Mouse (Mus musculus): ENCODE data around the gene Krt90. TPM values are rescaled to one million over a fixed set of nuclear protein-coding genes. Genes with fewer than 3 reads are reported as not detected.

Krt90 gene
- polyA plus RNA-seq, 1 experiment from 2014 or later = 0.12 TPM

DNA sequence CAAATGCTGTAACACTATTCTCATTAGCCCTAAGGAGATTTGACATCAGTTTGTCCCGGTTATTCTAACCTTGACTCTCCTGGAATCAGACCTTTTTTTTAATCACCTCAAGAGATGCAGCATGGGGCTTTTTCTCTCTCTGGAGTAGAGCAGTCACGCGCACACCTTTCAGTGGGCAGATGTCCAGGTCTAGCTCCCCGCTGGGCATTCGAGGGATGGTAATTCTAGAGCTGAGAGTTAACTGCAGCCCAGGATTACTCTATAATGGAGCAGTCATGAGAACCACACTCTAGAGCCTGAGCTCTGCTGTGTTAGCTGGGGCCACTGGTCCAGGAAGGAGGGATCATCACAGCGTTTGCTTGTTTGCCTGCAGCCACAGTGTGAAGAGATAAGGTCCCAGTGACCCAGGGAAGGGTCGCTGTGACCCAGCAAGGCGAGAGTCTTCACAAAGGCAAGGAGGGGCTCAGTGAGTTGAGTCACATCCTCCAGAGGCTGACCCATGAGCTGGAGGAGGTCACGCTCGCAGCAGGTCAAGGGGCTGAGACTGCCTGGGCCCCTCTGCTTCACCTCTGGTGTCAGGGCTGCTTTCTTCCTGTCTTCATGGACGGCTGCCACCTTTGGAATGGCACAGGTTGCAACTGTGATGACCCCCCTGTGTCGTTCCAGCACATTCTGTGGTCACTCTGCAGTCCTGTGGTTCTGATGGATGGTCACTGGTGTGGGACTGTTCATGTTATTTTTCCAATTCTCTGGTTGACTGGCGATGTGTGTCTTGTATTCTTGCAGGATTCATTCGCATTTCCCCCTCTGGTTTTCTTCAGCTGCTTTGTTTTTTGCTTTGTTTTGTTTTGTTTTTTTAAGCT, 55.6 kb downstream of the Krt90 start:
- Histone ChIP-seq H3K9ac (replicated peaks) (no peak overlapping the region), H3K4me2 (no peak overlapping the region), H3K4me1 (no peaks in the 10 kb centered on the region), H3K27me3 (replicated peaks) (no peaks in the 10 kb centered on the region), H3K4me3 (replicated peaks) (no peak overlapping the region), H3K9me3 (replicated peaks) (no peaks in the 10 kb centered on the region), H3K27ac (replicated peaks) (no peak overlapping the region), H3K36me3 (no peaks in the 10 kb centered on the region)
- whole genome bisulfite sequencing = 73% methylated on average over 14 of the region's 14 CpGs
- no peak for ATAC-seq (ENCODE audit: low FRiP score)

Small RNA genes lying within 50 kb of the gene (microRNA-seq; reads per million reads assigned to microRNA genes)
- gene Gm44393 = not detected
- not detected for gene Gm44460

Other genes with a start within 250 kb of the Krt90 start
- gene Krt80, start 192.8 kb downstream of the Krt90 start, polyA plus RNA-seq (2015; fragmentation: Nextera tagmentation; extraction: Ambion mirVana) = 0.12 and 0.41 TPM in 2 replicates
- gene Krt7, start 151.9 kb downstream of the Krt90 start, polyA plus RNA-seq (2015; fragmentation: Nextera tagmentation; extraction: Ambion mirVana) = 1.0 and 12.2 TPM in 2 replicates
- 0.51 and 0.78 TPM in 2 replicates for gene Krt87, start 124.1 kb downstream of the Krt90 start, polyA plus RNA-seq (2015; fragmentation: Nextera tagmentation; extraction: Ambion mirVana)
- gene Krt88, start 115.2 kb downstream of the Krt90 start, polyA plus RNA-seq (2015; fragmentation: Nextera tagmentation; extraction: Ambion mirVana) = not detected in 2 replicates
- gene Krt81, start 99.2 kb downstream of the Krt90 start, polyA plus RNA-seq (2015; fragmentation: Nextera tagmentation; extraction: Ambion mirVana) = not detected in 2 replicates
- gene Krt86, start 89.5 kb downstream of the Krt90 start, polyA plus RNA-seq (2015; fragmentation: Nextera tagmentation; extraction: Ambion mirVana) = 0.11 TPM in 1 of 2 replicates, not detected in the other
- not detected in 2 replicates for gene Krt83, start 71.4 kb downstream of the Krt90 start, polyA plus RNA-seq (2015; fragmentation: Nextera tagmentation; extraction: Ambion mirVana)
- 0.19 and 0.42 TPM in 2 replicates for gene Gm49425, start 45.7 kb downstream of the Krt90 start, polyA plus RNA-seq (2015; fragmentation: Nextera tagmentation; extraction: Ambion mirVana)
- 0.28 TPM in 1 of 2 replicates, not detected in the other for gene Krt84, start 30.1 kb downstream of the Krt90 start, polyA plus RNA-seq (2015; fragmentation: Nextera tagmentation; extraction: Ambion mirVana)
- gene Krt82, start 12.3 kb downstream of the Krt90 start, polyA plus RNA-seq (2015; fragmentation: Nextera tagmentation; extraction: Ambion mirVana) = not detected in 2 replicates
- 0.10 TPM in 1 of 2 replicates, not detected in the other for gene Krt75, start 11.0 kb upstream of the Krt90 start, polyA plus RNA-seq (2015; fragmentation: Nextera tagmentation; extraction: Ambion mirVana)
- gene Gm5414, start 65.2 kb upstream of the Krt90 start, polyA plus RNA-seq (2015; fragmentation: Nextera tagmentation; extraction: Ambion mirVana) = not detected in 2 replicates
- not detected in 2 replicates for gene Gm5478, start 84.4 kb upstream of the Krt90 start, polyA plus RNA-seq (2015; fragmentation: Nextera tagmentation; extraction: Ambion mirVana)
- gene Krt6b, start 117.3 kb upstream of the Krt90 start, polyA plus RNA-seq (2015; fragmentation: Nextera tagmentation; extraction: Ambion mirVana) = 0.09 TPM in 1 of 2 replicates, not detected in the other
- 0.75 and 1.5 TPM in 2 replicates for gene Krt6a, start 131.4 kb upstream of the Krt90 start, polyA plus RNA-seq (2015; fragmentation: Nextera tagmentation; extraction: Ambion mirVana)
- 0.79 and 37.7 TPM in 2 replicates for gene Krt5, start 149.9 kb upstream of the Krt90 start, polyA plus RNA-seq (2015; fragmentation: Nextera tagmentation; extraction: Ambion mirVana)
- 0.22 and 0.55 TPM in 2 replicates for gene Krt71, start 180.2 kb upstream of the Krt90 start, polyA plus RNA-seq (2015; fragmentation: Nextera tagmentation; extraction: Ambion mirVana)
- 0.11 TPM in 1 of 2 replicates, not detected in the other for gene Krt72, start 223.5 kb upstream of the Krt90 start, polyA plus RNA-seq (2015; fragmentation: Nextera tagmentation; extraction: Ambion mirVana)
- 0.31 and 0.47 TPM in 2 replicates for gene Krt73, start 239.4 kb upstream of the Krt90 start, polyA plus RNA-seq (2015; fragmentation: Nextera tagmentation; extraction: Ambion mirVana)